Mouse (Mus musculus) small intestine, adult 2 months (tissue): Measurements from ENCODE around the gene Oprl1. TPM values are rescaled to one million over a fixed set of nuclear protein-coding genes. Genes with fewer than 3 reads are reported as not detected.

ENCODE experiments used
- H3K27ac ChIP-seq: fragments of 200-500 bp; 2 replicates; pipeline ENCODE4 v1.5.1; 2012; ENCODE audit warnings: low read depth, low read length, control low read depth, inconsistent platforms; ENCODE audit not compliant: insufficient read depth
- H3K27me3 ChIP-seq: fragments of 200-500 bp; 2 replicates; pipeline ENCODE4 v1.6.1; 2012; ENCODE audit warnings: mild to moderate bottlenecking, moderate library complexity, low read length, inconsistent platforms; ENCODE audit not compliant: control insufficient read depth, insufficient read depth
- H3K36me3 ChIP-seq: fragments of 200-500 bp; 2 replicates; pipeline ENCODE4 v1.6.1; 2012; ENCODE audit warnings: mild to moderate bottlenecking, low read length, control low read depth, inconsistent platforms; ENCODE audit not compliant: control insufficient read depth, insufficient read depth
- H3K4me1 ChIP-seq: fragments of 200-500 bp; 2 replicates; pipeline ENCODE4 v1.6.1; 2012; ENCODE audit warnings: low read length, inconsistent platforms, mixed read lengths; ENCODE audit not compliant: control insufficient read depth, insufficient read depth, insufficient read length
- H3K4me3 ChIP-seq: fragments of 200-500 bp; 2 replicates; pipeline ENCODE4 v1.5.1; 2012; ENCODE audit warnings: low read depth, mild to moderate bottlenecking, control low read depth, inconsistent platforms, low read length, moderate library complexity
- CTCF ChIP-seq: fragments of 200-500 bp; IDR thresholded peaks from 2 replicates; pipeline ENCODE4 v1.5.1; 2012; ENCODE audit warnings: low read depth, mild to moderate bottlenecking, control low read depth, inconsistent platforms, low read length, moderate library complexity, mixed read lengths; ENCODE audit not compliant: insufficient replicate concordance, insufficient read length; ENCODE audit errors: extremely low read depth
- POLR2A ChIP-seq: fragments of 200-500 bp; IDR thresholded peaks from 2 replicates; pipeline ENCODE4 v1.6.1; 2012; ENCODE audit warnings: low read depth, mild to moderate bottlenecking, control low read depth, inconsistent platforms, low read length, moderate library complexity
- WGBS: fragments of 180-500 bp; shearing (Covaris S2); methylation state at CpG from one replicate; pipeline ENCODE4 v1.1.7; 2018; 5-methylcytosine and 5-hydroxymethylcytosine counted together
- polyA plus RNA-seq: library from polyadenylated mRNA; depleted of rRNA; stranded (reverse); fragments of >200 nt; gene quantifications from 2 replicates; pipeline ENCODE4 v1.2.3, GENCODE M21; 2012

The Oprl1 gene
- polyA plus RNA-seq, 1 experiment: 0.19 TPM

- peak overlapping the region; percentile 4; the same call in 1 of the 2 replicates for H3K4me3 ChIP-seq
- no peak for TF ChIP-seq POLR2A
- TF ChIP-seq CTCF: no peak
- no peak overlapping the region for H3K27ac ChIP-seq
- no peaks in the 10 kb centered on the region; the same call in 1 of the 2 replicates for H3K4me1 ChIP-seq
- WGBS: 3% methylated on average over 14 of the region's 14 CpGs
- no peaks in the 10 kb centered on the region for H3K36me3 ChIP-seq
- H3K27me3 ChIP-seq: peaks cover 44% of the 10 kb centered on the region
These were observed 39.4 kb upstream of the Oprl1 start for GRCm38 (mm10) chr2:181675454-181675853.

DNA sequence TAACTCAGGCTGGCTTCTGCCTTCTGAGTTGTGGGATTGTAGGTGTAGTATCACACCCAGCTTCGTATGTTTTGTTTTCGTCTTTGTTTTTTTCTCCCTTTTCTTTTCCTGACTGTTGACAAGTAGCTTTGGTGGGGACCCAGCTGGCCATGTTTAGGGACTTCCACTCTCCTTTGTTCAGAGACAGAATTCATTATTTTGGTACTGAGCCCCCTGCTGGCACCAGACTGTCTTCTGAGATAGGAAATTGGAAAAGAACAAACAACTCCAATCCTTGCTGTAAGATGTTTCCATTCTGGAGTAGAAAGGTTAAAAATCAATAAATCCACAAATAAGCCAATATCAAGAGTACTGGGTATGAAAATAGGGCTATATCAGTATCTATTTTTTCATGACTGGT lies 38.4 kb upstream of the Oprl1 start:
- Histone ChIP-seq H3K27me3 (peaks cover 34% of the 10 kb centered on the region), H3K4me1 (peaks cover 3% of the 10 kb centered on the region; the same call in 1 of the 2 replicates), H3K27ac (no peak overlapping the region)

DNA sequence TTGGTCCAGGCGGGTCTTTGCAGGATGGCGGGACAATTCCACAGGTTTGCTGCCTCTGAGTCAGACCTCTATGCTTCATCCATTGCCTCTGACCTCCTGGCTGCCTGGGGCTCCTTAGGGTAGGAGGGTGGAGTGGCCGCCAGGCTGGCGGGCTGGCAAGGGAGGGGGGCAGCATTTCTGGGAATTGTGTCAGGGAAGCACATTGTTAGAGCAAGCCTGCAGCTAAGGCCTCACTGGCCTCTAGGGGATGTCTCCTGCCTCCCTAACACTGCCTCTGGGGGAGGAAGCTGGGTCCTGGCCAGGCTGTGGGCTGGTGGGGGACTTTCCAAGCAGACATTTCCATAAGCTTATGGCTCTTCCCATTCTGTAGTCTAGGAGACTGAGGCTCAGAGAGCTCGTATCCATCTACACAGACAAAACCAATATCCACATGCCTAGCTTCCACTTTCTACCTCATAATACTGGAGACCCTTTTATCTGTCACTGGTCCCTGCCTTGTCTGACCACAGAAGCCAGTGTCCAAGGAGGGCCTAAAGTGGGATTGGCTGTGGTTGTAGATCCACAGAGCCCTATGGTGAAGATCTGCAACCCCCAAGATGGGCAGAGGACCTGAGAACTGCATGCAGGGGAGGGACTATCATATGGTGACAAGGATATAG lies 37.6 kb upstream of the Oprl1 start:
- H3K27ac ChIP-seq: peak overlapping the region; percentile 40
- H3K4me3 ChIP-seq: no peak overlapping the region
- 82% methylated on average over 5 of the region's 5 CpGs for WGBS
- H3K36me3 ChIP-seq: no peaks in the 10 kb centered on the region
- TF ChIP-seq POLR2A: no peak
- TF ChIP-seq CTCF: no peak
- H3K27me3 ChIP-seq: peaks cover 26% of the 10 kb centered on the region
- peaks cover 3% of the 10 kb centered on the region; the same call in 1 of the 2 replicates for H3K4me1 ChIP-seq

More for the DNA sequence above, 38.4 kb upstream of the Oprl1 start:
- TF ChIP-seq CTCF (no peak), POLR2A (no peak)
- Histone ChIP-seq H3K36me3 (no peaks in the 10 kb centered on the region), H3K4me3 (no peak overlapping the region)
- 76% methylated on average over 2 of the region's 2 CpGs for WGBS

GRCm38 (mm10) chr2:181677755-181678098 lies 37.1 kb upstream of the Oprl1 start:
- 59% methylated on average over 3 of the region's 3 CpGs for WGBS
- TF ChIP-seq POLR2A (no peak), CTCF (no peak)
- Histone ChIP-seq H3K36me3 (no peaks in the 10 kb centered on the region), H3K27ac (peak overlapping the region; percentile 40), H3K4me3 (no peak overlapping the region), H3K4me1 (peaks cover 3% of the 10 kb centered on the region; the same call in 1 of the 2 replicates), H3K27me3 (peaks cover 22% of the 10 kb centered on the region)

DNA sequence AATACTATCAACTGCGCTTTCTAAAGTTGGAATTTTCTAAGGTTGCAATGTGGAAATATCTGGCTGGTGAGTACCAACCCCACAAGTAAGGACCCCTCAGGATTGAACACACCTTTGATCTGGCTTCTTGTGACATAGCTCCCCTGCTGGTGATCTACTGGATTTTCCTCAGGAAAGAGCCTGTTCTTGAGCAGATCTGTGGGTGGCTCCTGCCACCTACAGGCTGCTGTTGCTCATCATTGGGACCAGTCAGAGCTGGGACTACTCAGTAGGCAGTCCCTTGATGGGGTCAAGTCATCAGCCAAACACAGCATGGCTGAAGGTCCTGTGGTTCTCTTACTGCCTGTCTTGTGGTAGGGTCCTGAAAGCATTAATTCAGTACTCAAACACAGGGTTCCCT lies 36.0 kb upstream of the Oprl1 start:
- peak; percentile 97; the same call in 1 of the 2 replicates for TF ChIP-seq CTCF
- TF ChIP-seq POLR2A: no peak
- Histone ChIP-seq H3K4me1 (peaks cover 3% of the 10 kb centered on the region; the same call in 1 of the 2 replicates), H3K4me3 (no peak overlapping the region), H3K27me3 (peaks cover 12% of the 10 kb centered on the region; the same call in 1 of the 2 replicates), H3K36me3 (no peaks in the 10 kb centered on the region), H3K27ac (no peak overlapping the region)
- WGBS: 52% methylated on average over 1 of the region's 1 CpGs

- Histone ChIP-seq H3K36me3 (no peaks in the 10 kb centered on the region), H3K27ac (no peak within 1 kb of the TSS), H3K4me3 (peak within 1 kb of the TSS; percentile 88), H3K4me1 (peaks cover 3% of the 10 kb centered on the region; the same call in 1 of the 2 replicates), H3K27me3 (peaks cover 9% of the 10 kb centered on the region; the same call in 1 of the 2 replicates)
- TF ChIP-seq POLR2A: no peak
- peak; percentile 30; the same call in 1 of the 2 replicates for TF ChIP-seq CTCF
- under 1% methylated on average over 69 of the region's 69 CpGs for WGBS
These were observed 34.7 kb upstream of the Oprl1 start, which contains the start of gene Tcea2 for GRCm38 (mm10) chr2:181679951-181680715. TSS of gene Tcea2 (plus strand) at chr2:181680310.

DNA sequence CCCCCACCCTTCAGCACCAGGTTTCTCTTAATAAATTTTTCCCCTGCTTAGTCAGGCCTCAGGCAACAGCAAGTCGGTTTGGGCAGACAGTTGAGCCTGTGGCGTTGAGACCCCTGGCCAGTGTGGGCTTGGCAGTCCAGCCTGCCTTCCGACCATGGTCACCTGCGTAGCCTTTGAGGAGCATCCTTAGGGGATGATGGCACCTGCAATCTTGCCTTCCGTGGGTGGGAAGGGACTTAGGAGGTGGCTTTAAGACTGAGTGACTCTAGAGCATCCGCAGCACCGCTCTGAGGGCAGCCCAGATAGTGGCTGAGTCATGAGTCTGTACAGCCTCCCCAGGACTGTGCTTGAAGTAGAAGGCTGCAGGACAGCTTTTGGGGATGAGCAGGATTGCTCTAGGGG lies 34.1 kb upstream of the Oprl1 start:
- WGBS: 29% methylated on average over 7 of the region's 7 CpGs
- H3K27ac ChIP-seq: no peak overlapping the region

More for the DNA sequence above, 34.1 kb upstream of the Oprl1 start:
- Histone ChIP-seq H3K4me1 (peaks cover 3% of the 10 kb centered on the region; the same call in 1 of the 2 replicates), H3K27me3 (peaks cover 5% of the 10 kb centered on the region; the same call in 1 of the 2 replicates), H3K36me3 (no peaks in the 10 kb centered on the region), H3K4me3 (peak overlapping the region; percentile 88)
- TF ChIP-seq CTCF (no peak), POLR2A (no peak)
